Mouse (Mus musculus): ENCODE data around the gene Nolc1.
"Not testable (repeated sequence)": the region's sequence is repeated elsewhere in the genome, so short reads cannot be mapped to it uniquely, and the experiment has no call there.

Nolc1 gene

DNA sequence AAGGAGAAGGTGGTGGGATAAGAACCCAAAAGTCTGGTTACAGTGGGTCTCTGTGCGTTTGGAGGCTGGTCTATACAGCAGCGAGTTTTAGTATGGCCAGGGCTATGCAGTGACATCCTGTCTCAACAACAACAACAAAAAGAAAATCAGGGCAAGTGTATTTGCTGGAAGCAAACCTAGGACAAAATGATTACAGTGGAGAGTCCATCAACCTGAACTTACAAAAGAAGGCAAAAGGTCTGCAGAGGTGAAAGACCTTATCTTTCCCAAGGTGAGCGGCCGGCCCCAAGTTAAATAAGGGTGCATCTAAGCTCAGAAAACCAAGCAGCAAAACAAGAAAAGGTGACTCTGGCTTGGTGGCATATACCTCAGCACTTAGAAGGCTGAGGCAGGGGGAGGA, 16.0 kb downstream of the Nolc1 start:
- DNase-seq (ENCODE audit: low read depth, low spot score) = no peak

DNA sequence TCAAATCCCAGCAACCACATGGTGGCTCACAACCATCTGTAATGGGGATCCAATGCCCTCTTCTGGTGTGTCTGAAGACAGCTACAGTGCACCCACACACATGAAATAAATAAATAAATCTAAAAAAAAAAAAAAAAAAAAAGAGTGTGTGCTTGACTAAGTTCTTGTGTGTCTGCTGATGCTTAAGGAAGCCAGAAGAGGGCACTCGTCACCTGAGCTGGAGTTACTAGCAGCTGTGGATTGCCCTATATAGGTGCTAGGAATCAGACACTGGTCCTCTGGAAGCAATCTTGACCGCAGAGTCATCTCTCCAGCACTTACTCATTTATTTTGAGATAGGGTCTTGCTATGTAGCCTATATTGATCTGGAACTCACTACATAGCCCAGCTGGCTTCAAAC, 18.5 kb downstream of the Nolc1 start:
- DNase-seq (ENCODE audit: low read depth, low spot score) = no peak

DNA sequence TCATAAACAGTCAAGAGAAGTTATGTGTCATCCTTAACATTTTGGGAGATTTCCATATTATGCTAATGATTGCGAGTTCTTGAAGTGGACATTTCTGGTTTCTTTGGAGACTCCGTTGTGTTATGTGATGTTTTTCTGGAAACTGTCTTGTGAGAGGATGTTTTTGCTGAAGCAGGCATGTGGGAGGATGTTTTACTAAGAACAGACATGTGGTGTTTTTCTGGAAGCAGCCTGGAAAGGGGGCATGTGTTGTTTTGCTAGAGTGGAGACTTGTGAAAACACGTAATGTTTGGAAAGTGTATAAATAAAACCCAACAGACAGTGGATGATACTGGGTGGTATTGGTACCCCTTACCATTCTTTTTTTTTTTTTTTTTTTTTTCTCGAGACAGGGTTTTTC, 19.6 kb downstream of the Nolc1 start:
- no peak for DNase-seq (ENCODE audit: low read depth, low spot score)

DNA sequence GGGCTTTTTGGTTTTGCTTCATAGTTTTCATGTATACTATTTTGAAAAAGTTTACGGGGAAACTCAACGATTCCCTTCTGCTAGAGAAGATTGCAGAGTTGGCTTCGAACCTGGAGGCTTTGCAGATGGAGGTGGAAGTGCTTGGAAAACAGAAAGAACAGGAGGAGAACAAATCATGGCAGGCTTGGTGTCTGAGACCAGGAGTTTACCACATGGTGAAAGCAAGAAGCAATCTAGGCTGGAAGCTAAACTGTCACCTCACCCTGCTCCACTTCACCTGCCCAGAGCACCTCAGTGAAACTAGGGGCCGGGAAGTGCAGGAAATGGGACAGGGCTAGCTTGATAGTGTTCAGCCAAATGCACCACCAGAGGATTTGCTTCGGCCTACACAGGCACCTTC, 20.7 kb downstream of the Nolc1 start:
- DNase-seq (ENCODE audit: low read depth, low spot score) = no peak

DNA sequence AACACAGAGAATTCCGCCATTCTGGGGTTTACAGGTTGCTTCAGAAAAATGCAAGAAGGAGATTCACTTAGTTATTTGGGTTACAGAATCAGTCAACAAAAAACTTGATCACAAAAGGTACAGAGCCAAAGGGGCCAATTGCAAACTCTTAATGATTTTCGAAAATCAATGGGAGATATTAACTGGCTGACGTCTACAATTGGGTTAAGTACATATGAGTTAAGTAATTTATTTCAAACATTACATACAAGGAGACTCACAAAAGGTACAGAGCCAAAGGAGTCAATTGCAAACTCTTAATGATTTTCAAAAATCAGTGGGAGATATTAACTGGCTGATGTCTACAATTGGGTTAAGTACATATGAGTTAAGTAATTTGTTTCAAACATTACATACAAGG, 23.9 kb downstream of the Nolc1 start:
- DNase-seq (ENCODE audit: low read depth, low spot score) = no peak

DNA sequence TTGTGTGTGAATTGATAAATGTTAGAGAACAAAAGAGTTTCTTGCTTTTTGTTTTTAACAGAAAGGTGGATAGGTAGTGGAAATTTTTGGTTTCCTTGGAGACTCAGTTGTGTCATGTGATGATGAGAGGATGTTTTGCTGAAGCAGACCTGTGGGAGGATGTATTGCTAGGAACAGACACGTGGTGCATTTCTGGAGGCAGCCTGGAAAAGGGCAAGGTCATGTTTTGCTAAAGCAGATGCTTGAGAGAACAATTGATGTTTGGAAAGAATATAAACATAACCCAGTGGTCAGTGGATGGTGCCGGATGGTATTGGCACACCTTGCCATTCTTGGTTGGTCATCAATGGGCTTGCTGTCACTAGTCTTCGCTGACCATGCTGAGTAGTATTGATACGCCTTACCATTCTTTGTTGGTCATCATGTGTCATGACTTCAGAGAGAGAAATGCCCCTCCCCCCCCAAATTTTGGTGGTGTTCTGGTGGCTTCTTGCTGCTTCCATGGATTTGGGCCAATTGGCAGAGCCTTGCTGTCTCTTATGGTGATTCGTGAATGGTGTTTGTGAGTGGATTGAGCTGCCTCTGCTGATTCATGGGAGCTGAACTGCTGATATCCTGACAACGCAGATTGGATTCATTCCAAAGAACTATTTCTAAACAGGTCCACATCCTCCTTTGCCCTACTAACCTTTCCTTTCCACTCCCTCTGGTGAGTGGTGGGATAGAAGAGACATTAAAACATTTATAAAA, 27.9 kb downstream of the Nolc1 start:
- DNase-seq (ENCODE audit: low read depth, low spot score) = no peak

DNA sequence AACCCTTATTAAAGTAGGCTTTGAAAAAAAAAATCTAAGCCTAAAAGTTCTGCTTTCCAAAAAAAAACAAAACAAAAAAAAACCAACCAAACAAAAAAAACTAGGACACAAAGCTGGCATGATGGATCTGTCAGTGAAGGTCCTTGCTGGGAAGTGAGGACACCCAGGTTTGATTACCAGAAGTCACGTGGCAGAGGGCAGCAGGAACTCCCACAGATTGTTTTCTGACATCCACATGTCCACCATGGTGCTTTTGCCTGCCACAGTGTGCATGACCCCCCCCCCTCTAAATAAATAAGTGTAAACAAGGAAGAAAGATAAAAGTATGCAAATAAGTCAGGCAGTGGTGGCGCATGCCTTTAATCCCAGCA, 28.5 kb downstream of the Nolc1 start:
- DNase-seq (ENCODE audit: low read depth, low spot score) = no peak

DNA sequence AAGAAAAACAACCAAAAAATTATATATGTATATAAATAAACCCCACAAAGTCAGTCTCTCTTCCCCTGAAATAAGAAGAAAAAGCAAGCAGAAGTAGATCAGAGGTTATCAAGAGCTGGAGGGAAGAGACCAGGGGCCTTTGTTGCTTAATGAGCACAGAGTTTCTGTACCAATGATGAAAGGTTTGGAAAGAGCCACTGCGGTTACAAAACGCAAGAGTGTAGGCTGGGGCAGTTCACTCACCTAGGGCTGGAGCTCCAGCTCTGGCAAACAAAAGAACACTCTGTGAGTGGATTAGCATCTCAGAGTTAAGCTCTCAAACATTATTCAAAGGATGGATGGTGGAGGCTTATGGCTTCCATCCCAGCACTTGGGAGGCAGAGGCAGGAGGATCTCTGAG, 34.6 kb downstream of the Nolc1 start:
- DNase-seq (ENCODE audit: low read depth, low spot score) = no peak

DNA sequence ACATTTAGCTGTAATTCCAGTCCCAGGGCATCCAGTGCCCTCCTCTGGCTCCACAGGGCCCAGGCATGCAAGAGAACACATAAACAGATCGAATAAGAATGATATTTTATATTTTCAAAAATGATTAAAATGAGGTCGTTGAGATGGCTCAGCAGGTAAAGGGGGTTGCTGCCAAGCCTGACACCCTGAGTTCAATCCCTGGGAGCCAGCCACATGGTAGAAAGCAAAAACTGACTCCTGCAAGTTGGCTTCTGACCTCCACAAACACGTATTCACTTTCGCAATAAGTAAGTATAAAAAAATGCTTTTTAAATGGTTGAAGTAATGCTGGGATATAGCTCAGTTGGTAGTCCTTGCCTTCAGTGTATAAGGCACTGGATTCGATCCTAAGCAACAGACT, 35.1 kb downstream of the Nolc1 start:
- no peak for DNase-seq (ENCODE audit: low read depth, low spot score)

DNA sequence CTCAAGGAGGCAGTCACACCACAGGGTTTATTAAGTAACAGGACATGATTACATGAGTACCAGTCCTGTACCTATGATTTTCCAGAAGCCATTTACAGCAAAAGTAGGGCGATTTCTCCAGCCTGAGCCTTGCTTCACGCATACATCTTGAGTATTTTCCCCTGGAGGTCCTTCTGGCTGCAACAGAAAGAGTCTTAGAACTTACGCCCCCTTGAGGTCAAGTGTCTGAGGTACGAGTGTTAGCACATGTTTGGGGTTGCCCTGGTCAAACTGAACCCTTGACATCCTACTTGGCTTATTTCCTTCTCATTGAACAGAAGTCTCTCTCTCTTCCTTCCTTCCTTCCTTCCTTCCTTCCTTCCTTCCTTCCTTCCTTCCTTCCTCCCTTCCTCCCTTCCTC, 39.0 kb downstream of the Nolc1 start:
- no peak for DNase-seq (ENCODE audit: low read depth, low spot score)

DNA sequence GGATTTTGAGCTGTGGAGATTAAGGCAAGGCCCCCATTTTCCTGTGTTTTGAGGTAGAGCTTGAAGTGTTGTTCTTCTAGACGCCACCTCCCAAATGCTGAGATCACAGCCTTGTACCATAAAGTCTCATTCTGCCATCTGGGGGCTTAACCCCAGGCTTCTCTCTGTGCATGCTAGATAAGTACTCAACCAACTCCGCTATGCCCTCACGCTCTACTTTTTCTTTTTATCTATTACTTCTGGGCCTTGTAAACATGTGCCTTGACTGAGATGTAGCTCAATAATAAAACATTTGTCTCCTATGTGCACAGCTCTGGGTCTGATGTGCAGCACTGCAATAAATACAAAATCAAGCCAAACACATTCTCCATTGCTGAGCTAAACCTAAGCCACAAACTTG, 43.8 kb downstream of the Nolc1 start:
- no peak for DNase-seq (ENCODE audit: low read depth, low spot score)

DNA sequence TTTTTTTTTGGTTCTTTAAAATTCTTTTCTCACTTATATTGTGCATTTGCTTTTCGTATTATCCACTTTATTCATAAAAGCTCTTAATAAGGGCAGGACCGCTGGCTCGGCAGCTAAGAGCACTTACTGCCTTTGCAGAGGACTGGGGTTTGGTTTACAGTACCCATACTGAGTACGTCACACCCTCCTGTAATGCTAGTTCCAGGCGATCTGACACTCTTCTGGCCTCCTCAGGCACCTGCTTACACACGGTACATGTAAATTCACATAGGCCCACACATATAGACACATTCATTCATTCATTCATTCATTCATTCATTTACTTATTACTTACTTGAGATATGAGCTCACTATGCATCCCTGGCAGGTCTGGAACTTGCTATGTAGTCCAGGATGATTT, 45.2 kb downstream of the Nolc1 start:
- no peak for DNase-seq (ENCODE audit: low read depth, low spot score)

DNA sequence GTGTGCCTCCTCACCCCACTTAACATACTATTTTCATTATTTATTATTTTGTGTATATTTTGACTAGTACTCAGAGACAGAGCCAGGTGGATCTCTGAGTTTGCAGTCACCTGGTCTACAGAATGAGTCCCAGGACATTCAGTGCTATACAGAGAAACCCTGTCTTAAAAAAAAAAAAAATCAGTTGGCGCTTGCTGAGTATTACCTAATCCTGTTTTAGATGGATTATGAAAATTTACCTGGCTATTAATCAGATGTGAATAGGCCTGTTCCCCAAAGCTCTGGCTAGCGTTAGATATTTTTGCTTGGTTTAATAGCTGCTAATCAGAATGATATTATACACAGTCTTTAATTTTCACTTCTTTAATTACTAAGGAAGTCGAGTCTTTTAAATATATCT, 48.2 kb downstream of the Nolc1 start:
- no peak for DNase-seq (ENCODE audit: low read depth, low spot score)

DNA sequence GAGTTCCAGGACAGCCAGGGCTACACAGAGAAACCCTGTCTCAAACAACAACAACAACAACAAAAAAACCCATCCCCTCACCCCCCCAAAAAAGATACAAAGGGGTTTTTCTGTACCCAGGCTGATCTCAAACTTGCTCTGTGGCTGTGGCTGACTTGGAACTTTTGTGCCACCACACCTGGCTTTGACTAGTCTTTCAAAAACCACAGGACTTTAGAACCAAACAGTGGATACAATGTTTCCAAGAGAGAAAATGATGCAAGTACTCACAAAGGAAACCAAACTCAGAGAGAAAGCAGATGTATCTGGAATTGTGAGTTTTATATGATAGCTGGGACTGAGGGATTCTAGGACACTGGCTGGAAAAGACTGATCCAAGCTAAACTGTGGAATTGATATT, 49.0 kb downstream of the Nolc1 start:
- no peak for DNase-seq (ENCODE audit: low read depth, low spot score)

DNA sequence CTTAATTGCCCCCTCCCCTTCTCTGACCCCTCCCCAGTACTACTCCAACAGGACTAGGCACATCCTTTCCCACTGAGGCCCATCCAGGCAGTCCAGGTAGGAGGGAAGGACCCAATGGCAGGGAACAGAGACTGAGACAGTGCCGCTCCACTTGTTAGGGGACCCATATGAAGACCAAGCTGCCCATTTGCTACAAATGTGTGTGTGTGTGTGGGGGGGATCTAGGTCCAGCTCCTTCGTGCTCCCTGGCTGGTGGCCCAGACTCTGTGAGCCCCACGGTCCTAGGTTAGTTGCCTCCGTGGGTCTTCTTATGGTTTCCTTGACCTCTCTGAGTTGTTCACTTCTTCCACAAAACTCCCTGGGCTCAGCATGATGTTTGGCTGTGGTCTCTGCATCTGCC, 50.6 kb downstream of the Nolc1 start:
- DNase-seq (ENCODE audit: low read depth, low spot score) = no peak

DNA sequence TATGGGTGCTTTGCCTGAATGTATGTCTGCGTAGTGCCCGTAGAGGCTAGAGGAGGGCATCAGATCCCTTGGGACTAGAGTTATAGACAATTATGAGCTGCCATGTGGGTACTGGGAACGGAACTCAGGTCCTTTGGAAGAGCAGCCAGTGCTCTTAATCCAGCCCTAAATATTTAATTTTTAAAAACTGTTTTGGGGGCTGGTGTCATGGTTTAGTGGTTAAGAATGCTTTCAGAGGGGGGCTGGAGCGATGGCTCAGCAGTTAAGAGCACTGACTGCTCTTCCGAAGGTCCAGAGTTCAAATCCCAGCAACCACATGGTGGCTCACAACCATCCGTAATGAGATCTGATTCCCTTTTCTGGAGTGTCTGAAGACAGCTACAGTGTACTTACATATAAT, 54.1 kb downstream of the Nolc1 start:
- not testable (repeated sequence) for DNase-seq (ENCODE audit: low read depth, low spot score)

DNA sequence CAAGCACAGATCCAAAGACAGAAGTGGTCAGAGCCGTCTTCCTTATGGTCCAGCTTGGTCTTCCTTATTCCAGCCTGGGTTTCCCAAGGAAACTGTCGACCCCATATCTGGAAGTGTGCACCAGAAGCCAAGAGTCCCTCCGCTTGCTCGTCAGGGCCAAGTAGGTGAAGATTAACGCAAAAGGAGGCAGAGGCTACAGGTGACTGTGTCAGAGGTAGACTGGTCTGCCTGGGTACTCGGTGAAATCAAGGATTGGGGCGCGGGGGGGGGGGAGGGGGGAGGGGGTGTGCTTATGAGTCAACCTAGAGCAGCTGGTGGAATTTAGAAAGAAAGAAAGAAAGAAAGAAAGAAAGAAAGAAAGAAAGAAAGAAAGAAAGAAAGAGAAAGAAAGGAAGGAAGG, 55.6 kb downstream of the Nolc1 start:
- DNase-seq (ENCODE audit: low read depth, low spot score) = no peak

DNA sequence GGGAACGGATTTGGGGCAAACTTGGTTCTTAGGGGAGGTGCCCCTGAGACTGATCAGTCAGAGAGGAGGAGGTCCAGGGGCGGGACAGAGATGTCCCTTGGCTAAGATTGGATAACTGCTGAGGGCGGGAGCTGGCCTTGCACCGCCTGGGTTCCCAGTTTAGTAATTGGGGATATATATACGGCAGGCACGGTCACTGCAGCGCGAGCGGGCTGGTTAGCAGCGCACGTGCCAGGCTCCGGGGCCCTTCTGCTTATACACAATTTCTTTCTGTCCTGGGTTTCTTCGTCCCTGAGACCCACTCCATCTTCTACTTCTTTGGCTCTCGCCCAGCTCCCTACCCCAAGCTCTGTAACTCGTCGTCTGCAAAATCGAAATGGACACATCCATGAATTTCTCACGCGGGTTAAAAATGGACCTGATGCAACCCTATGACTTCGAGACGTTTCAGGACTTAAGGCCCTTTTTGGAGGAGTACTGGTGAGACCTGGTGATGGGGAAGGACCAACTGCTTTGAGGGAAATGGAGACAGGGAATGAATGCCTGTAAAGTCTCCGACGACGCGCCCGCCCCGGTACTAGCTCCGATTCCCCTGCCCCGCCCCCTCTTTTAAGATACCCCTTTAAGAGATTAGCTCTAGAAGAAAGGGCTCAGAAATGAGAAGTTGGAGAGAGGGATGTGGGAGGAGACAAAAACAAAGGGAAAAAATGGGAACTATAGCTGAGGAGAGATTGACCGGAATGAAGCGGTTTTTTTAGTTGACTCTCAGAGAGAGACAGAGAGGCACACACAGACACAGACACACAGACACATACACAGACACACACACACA, 56.2 kb downstream of the Nolc1 start, which contains the start of gene Elovl3:
Elovl3 (plus strand) TSS at position 204 of the 832 bp plus-strand sequence.
- DNase-seq (ENCODE audit: low read depth, low spot score) = no peak

DNA sequence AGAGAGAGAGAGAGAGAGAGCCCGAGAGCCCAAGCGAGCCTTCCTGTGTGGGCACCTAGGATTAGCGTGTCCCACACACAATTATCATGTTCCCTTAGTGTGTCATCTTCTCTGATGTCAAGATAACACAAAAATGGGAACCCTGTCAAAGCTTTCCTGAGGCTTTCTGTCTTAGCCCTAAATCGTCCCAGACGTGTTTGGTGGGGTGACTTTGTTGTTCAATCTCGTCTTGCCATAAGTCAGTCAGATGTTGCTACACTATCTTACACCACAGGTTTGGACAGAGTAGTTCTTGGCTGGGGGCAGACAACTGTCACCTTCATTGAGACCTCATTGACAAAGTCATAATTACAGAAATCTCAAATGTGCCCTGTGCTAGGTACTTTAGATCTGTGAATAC, 56.9 kb downstream of the Nolc1 start:
- DNase-seq (ENCODE audit: low read depth, low spot score) = no peak
